Mouse (Mus musculus) neural tube, embryonic 13.5 days (tissue): ENCODE measurements around the gene Hmgcs1. TPM values are rescaled to one million over a fixed set of nuclear protein-coding genes. Genes with fewer than 3 reads are reported as not detected.

Source experiments
- ATAC-seq: fragments of 200-750 bp; cut with Nextera tagmentation; 2 replicates; pipeline ENCODE4 v1.8.0; 2017; ENCODE audit warnings: low read depth, mild to moderate bottlenecking, moderate TSS enrichment, moderate library complexity
- H3K27ac ChIP-seq: fragments of 300-500 bp; sonication (generic); replicated peaks from 2 replicates; pipeline ENCODE4 v1.5.1; 2015; ENCODE audit warnings: moderate library complexity, mild to moderate bottlenecking, inconsistent platforms
- H3K27me3 ChIP-seq: fragments of 300-500 bp; sonication (generic); 2 replicates; pipeline ENCODE4 v1.6.1; 2015; ENCODE audit warnings: mild to moderate bottlenecking, inconsistent platforms
- H3K36me3 ChIP-seq: fragments of 300-500 bp; sonication (generic); 2 replicates; pipeline ENCODE4 v1.6.1; 2015; ENCODE audit warnings: mild to moderate bottlenecking, inconsistent platforms
- H3K4me1 ChIP-seq: fragments of 300-500 bp; sonication (generic); replicated peaks from 2 replicates; pipeline ENCODE4 v1.6.1; 2015; ENCODE audit warnings: inconsistent platforms
- H3K4me2 ChIP-seq: fragments of 300-500 bp; sonication (generic); 2 replicates; pipeline ENCODE4 v1.6.1; 2015; ENCODE audit warnings: inconsistent platforms, mild to moderate bottlenecking, moderate library complexity
- H3K4me3 ChIP-seq: fragments of 300-500 bp; sonication (generic); 2 replicates; pipeline ENCODE4 v1.5.1; 2015; ENCODE audit warnings: mild to moderate bottlenecking, inconsistent platforms
- H3K9ac ChIP-seq: fragments of 300-500 bp; sonication (generic); 2 replicates; pipeline ENCODE4 v1.6.1; 2015; ENCODE audit warnings: moderate library complexity, mild to moderate bottlenecking, inconsistent platforms
- H3K9me3 ChIP-seq: fragments of 300-500 bp; sonication (generic); 2 replicates; pipeline ENCODE4 v1.6.1; 2016; ENCODE audit warnings: inconsistent platforms
- WGBS: fragments of 180-500 bp; shearing (Covaris S2); methylation state at CpG from one replicate; pipeline ENCODE4 v1.1.7; 2015; 5-methylcytosine and 5-hydroxymethylcytosine counted together
- polyA plus RNA-seq: library from polyadenylated mRNA; unstranded; fragments of >200 nt; fragmentation: Nextera tagmentation; extraction: Ambion mirVana; gene quantifications from 2 replicates; pipeline ENCODE4 v1.2.1, GENCODE M21; 2015

The Hmgcs1 gene
- polyA plus RNA-seq, 1 experiment from 2014 or later, result 381 TPM

- H3K9me3 ChIP-seq, result no peaks in the 10 kb centered on the region
- no peak overlapping the region for H3K27ac ChIP-seq
- no peak overlapping the region for H3K9ac ChIP-seq
- H3K4me2 ChIP-seq, result no peak overlapping the region
- H3K36me3 ChIP-seq, result peaks cover 87% of the 10 kb centered on the region
- H3K27me3 ChIP-seq, result no peaks in the 10 kb centered on the region
- no peaks in the 10 kb centered on the region for H3K4me1 ChIP-seq
- ATAC-seq, result no peak
- 93% methylated on average over 6 of the region's 6 CpGs for WGBS
- no peak overlapping the region for H3K4me3 ChIP-seq
These were observed 17.7 kb downstream of the Hmgcs1 start for GRCm38 (mm10) chr13:119707906-119708305.

DNA sequence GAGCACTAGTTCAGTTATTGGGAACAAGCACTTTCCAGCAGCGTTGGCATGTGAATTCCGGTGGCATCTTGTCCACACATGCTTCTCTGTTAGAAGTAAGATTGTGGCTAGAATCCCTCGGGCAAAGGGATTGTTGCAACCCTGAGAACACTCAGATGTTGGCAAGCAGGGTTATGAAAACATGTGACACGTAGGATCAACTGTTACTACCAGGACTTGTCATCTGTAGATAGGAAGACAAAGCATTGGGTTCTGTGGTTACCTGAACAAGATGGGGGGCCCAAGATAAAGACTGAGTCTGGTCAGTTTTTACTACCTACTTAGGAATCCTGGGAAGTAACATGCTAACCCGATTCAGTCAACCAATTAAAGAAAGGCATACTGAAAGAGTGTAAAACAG, 18.8 kb downstream of the Hmgcs1 start:
- Histone ChIP-seq H3K27me3 (no peaks in the 10 kb centered on the region), H3K27ac (no peak overlapping the region), H3K4me3 (no peak overlapping the region), H3K4me1 (no peaks in the 10 kb centered on the region), H3K9ac (no peak overlapping the region), H3K36me3 (peaks cover 89% of the 10 kb centered on the region), H3K4me2 (no peak overlapping the region), H3K9me3 (no peaks in the 10 kb centered on the region)
- WGBS, result 92% methylated on average over 5 of the region's 5 CpGs
- ATAC-seq, result no peak

GRCm38 (mm10) chr13:119709388-119710267, 19.4 kb downstream of the Hmgcs1 start:
- no peaks in the 10 kb centered on the region for H3K4me1 ChIP-seq
- 0 out of 2 replicates have a peak, but pooled peaks have one; percentile 32 for ATAC-seq
- H3K36me3 ChIP-seq, result peaks cover 84% of the 10 kb centered on the region
- no peak overlapping the region for H3K27ac ChIP-seq
- WGBS, result 91% methylated on average over 8 of the region's 8 CpGs
- H3K4me3 ChIP-seq, result no peak overlapping the region
- H3K9me3 ChIP-seq, result no peaks in the 10 kb centered on the region
- no peaks in the 10 kb centered on the region for H3K27me3 ChIP-seq
- H3K9ac ChIP-seq, result no peak overlapping the region
- no peak overlapping the region for H3K4me2 ChIP-seq

GRCm38 (mm10) chr13:119710268-119710610, 20.1 kb downstream of the Hmgcs1 start:
- no peaks in the 10 kb centered on the region for H3K4me1 ChIP-seq
- 93% methylated on average over 10 of the region's 10 CpGs for WGBS
- H3K4me2 ChIP-seq, result no peak overlapping the region
- no peaks in the 10 kb centered on the region for H3K27me3 ChIP-seq
- no peak overlapping the region for H3K9ac ChIP-seq
- peaks cover 78% of the 10 kb centered on the region for H3K36me3 ChIP-seq
- H3K4me3 ChIP-seq, result no peak overlapping the region
- ATAC-seq, result no peak
- H3K27ac ChIP-seq, result no peak overlapping the region
- H3K9me3 ChIP-seq, result no peaks in the 10 kb centered on the region

DNA sequence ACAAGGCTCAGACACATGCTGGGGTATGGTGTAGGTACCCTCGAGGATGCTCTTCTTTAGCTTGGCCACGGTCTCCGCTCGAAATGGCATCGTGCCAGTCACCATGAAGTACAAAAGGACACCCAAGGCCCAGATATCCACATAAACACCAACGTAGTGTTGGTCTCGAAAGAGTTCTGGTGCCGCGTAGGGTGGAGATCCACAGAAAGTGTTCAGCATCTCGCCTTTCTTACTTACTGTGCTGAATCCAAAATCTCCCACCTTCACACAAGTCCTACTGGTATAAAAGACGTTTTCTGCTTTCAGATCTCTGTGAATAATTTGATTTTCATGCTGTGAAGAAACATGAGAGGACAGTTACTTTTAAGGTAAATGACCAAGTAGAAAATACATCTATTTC, 22.3 kb downstream of the Hmgcs1 start:
- Histone ChIP-seq H3K4me2 (no peak overlapping the region), H3K9me3 (no peaks in the 10 kb centered on the region), H3K36me3 (peaks cover 60% of the 10 kb centered on the region), H3K27me3 (no peaks in the 10 kb centered on the region), H3K27ac (no peak overlapping the region), H3K4me3 (no peak overlapping the region), H3K9ac (no peak overlapping the region), H3K4me1 (no peaks in the 10 kb centered on the region)
- WGBS, result 88% methylated on average over 11 of the region's 11 CpGs
- ATAC-seq, result no peak

- Histone ChIP-seq H3K4me1 (no peaks in the 10 kb centered on the region), H3K27me3 (no peaks in the 10 kb centered on the region), H3K9me3 (no peaks in the 10 kb centered on the region), H3K9ac (no peak overlapping the region), H3K27ac (no peak overlapping the region), H3K4me2 (no peak overlapping the region), H3K4me3 (no peak overlapping the region), H3K36me3 (peaks cover 56% of the 10 kb centered on the region)
- 76% methylated on average over 8 of the region's 8 CpGs for WGBS
- ATAC-seq, result no peak
These were observed 23.1 kb downstream of the Hmgcs1 start for GRCm38 (mm10) chr13:119713107-119713787.

GRCm38 (mm10) chr13:119713821-119714220, 23.6 kb downstream of the Hmgcs1 start:
- ATAC-seq, result no peak
- 81% methylated on average over 9 of the region's 9 CpGs for WGBS
- Histone ChIP-seq H3K4me1 (no peaks in the 10 kb centered on the region), H3K36me3 (peaks cover 51% of the 10 kb centered on the region), H3K27me3 (no peaks in the 10 kb centered on the region), H3K9me3 (no peaks in the 10 kb centered on the region), H3K4me2 (no peak overlapping the region), H3K9ac (no peak overlapping the region), H3K4me3 (no peak overlapping the region), H3K27ac (no peak overlapping the region)

GRCm38 (mm10) chr13:119716105-119716504, 25.9 kb downstream of the Hmgcs1 start:
- Histone ChIP-seq H3K9ac (no peak overlapping the region), H3K4me3 (no peak overlapping the region), H3K27me3 (no peaks in the 10 kb centered on the region), H3K4me1 (no peaks in the 10 kb centered on the region), H3K9me3 (no peaks in the 10 kb centered on the region), H3K36me3 (peaks cover 28% of the 10 kb centered on the region), H3K27ac (no peak overlapping the region), H3K4me2 (no peak overlapping the region)
- ATAC-seq, result no peak
- 86% methylated on average over 2 of the region's 2 CpGs for WGBS

DNA sequence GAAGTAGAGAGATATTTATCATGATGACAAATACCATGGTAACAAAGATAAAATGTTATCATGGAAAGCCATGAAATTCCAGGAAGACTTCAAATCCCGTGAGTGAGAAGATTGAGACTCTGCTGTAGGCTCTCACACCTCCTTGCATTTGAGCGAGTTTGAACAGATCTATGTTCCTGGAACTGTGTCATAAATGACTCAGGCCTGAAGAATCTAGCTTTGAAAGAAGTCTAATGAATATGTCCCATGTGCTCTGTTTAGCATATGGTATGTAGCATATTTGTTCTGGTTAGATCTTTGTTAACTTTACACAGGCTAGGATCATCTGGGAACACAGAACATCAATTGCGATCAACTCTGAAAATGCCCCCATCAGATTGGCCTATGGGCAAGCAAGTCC, 32.3 kb downstream of the Hmgcs1 start:
- ATAC-seq, result no peak
- 92% methylated on average over 3 of the region's 3 CpGs for WGBS
- no peak overlapping the region for H3K27ac ChIP-seq
- no peak overlapping the region for H3K4me3 ChIP-seq
- no peaks in the 10 kb centered on the region for H3K4me1 ChIP-seq
- H3K9me3 ChIP-seq, result no peaks in the 10 kb centered on the region
- H3K27me3 ChIP-seq, result no peaks in the 10 kb centered on the region
- no peak overlapping the region for H3K9ac ChIP-seq
- H3K4me2 ChIP-seq, result no peak overlapping the region
- H3K36me3 ChIP-seq, result no peaks in the 10 kb centered on the region

DNA sequence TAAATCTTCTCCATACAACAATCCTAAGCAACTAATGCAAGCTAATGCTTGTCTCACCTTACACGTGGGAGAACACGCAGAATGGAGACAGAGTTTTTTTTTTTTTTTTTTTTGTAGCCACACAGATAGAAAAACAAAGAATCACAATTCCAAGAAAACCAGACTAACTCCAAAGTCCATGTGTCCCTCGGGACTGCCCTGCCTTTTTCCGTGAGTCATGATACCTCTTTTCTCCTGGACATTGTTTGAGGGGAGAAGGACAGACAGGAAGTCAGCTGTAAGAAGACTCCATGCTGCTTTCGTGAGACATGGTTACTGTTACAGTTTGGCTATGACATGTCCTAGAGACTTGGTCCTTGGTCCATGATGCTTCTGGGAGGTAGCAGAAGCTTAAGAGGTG, 33.2 kb downstream of the Hmgcs1 start:
- WGBS, result 89% methylated on average over 5 of the region's 5 CpGs
- H3K27ac ChIP-seq, result no peak overlapping the region
- H3K4me1 ChIP-seq, result no peaks in the 10 kb centered on the region
- no peaks in the 10 kb centered on the region for H3K36me3 ChIP-seq
- H3K9ac ChIP-seq, result no peak overlapping the region
- H3K9me3 ChIP-seq, result no peaks in the 10 kb centered on the region
- no peak for ATAC-seq
- H3K27me3 ChIP-seq, result no peaks in the 10 kb centered on the region
- H3K4me3 ChIP-seq, result no peak overlapping the region
- no peak overlapping the region for H3K4me2 ChIP-seq

GRCm38 (mm10) chr13:119724541-119724940, 34.4 kb downstream of the Hmgcs1 start:
- Histone ChIP-seq H3K27ac (no peak overlapping the region), H3K4me2 (no peak overlapping the region), H3K4me3 (no peak overlapping the region), H3K36me3 (no peaks in the 10 kb centered on the region), H3K9me3 (no peaks in the 10 kb centered on the region), H3K27me3 (no peaks in the 10 kb centered on the region), H3K4me1 (no peaks in the 10 kb centered on the region), H3K9ac (no peak overlapping the region)
- 86% methylated on average over 7 of the region's 7 CpGs for WGBS
- no peak for ATAC-seq

- H3K9ac ChIP-seq, result no peak overlapping the region
- H3K27me3 ChIP-seq, result no peaks in the 10 kb centered on the region
- no peak overlapping the region for H3K4me2 ChIP-seq
- no peak overlapping the region for H3K4me3 ChIP-seq
- no peak for ATAC-seq
- H3K27ac ChIP-seq, result no peak overlapping the region
- H3K9me3 ChIP-seq, result no peaks in the 10 kb centered on the region
- H3K36me3 ChIP-seq, result no peaks in the 10 kb centered on the region
- H3K4me1 ChIP-seq, result peaks cover 6% of the 10 kb centered on the region; the same call in 1 of the 2 replicates
- 83% methylated on average over 26 of the region's 26 CpGs for WGBS
These were observed 37.6 kb downstream of the Hmgcs1 start for GRCm38 (mm10) chr13:119727608-119728387.
